Mouse (Mus musculus) hindbrain, postnatal 0 days (tissue): ENCODE measurements around the gene Ldlr. TPM values are rescaled to one million over a fixed set of nuclear protein-coding genes. Genes with fewer than 3 reads are reported as not detected.
A peak's percentile ranks its signal among the peaks of the same experiment; 100 is the strongest.
"Not testable (repeated sequence)": the region's sequence is repeated elsewhere in the genome, so short reads cannot be mapped to it uniquely, and the experiment has no call there.

Experiments
- ATAC-seq: fragments of 200-750 bp; cut with Nextera tagmentation; 2 replicates; pipeline ENCODE4 v1.8.0; 2017; ENCODE audit warnings: mild to moderate bottlenecking, moderate TSS enrichment, moderate library complexity
- DNase-seq: peaks from one replicate; pipeline ENCODE4 v3.0.0-alpha.2; 2015; ENCODE audit warnings: low spot score
- H3K27ac ChIP-seq: fragments of 300-500 bp; sonication (generic); 2 replicates; pipeline ENCODE4 v1.5.1; 2014; ENCODE audit warnings: mild to moderate bottlenecking
- H3K27me3 ChIP-seq: fragments of 300-500 bp; sonication (generic); 2 replicates; pipeline ENCODE4 v1.6.1; 2014; ENCODE audit warnings: low read length, mixed read lengths; ENCODE audit not compliant: insufficient read depth
- H3K36me3 ChIP-seq: fragments of 300-500 bp; sonication (generic); 2 replicates; pipeline ENCODE4 v1.6.1; 2014; ENCODE audit warnings: low read length, mixed read lengths; ENCODE audit not compliant: insufficient read depth
- H3K4me1 ChIP-seq: fragments of 300-500 bp; sonication (generic); 2 replicates; pipeline ENCODE4 v1.6.1; 2014; ENCODE audit warnings: antibody characterized with exemption, low read length, mixed read lengths; ENCODE audit not compliant: insufficient read depth
- H3K4me2 ChIP-seq: fragments of 300-500 bp; sonication (generic); 2 replicates; pipeline ENCODE4 v1.6.1; 2014; ENCODE audit warnings: low read depth, mild to moderate bottlenecking, low read length, moderate library complexity, mixed read lengths
- H3K4me3 ChIP-seq: fragments of 300-500 bp; sonication (generic); 2 replicates; pipeline ENCODE4 v1.5.1; 2014; ENCODE audit warnings: low read length
- H3K9ac ChIP-seq: fragments of 300-500 bp; sonication (generic); replicated peaks from 2 replicates; pipeline ENCODE4 v1.6.1; 2014; ENCODE audit warnings: mild to moderate bottlenecking, low read length, moderate library complexity, mixed read lengths
- H3K9me3 ChIP-seq: fragments of 300-500 bp; sonication (generic); 2 replicates; pipeline ENCODE4 v1.6.1; 2016; ENCODE audit warnings: low read length, mixed read lengths
- CTCF ChIP-seq: IDR thresholded peaks from 2 replicates; pipeline ENCODE4 v1.5.1; 2016; ENCODE audit warnings: antibody characterized with exemption, control low read depth, low read depth
- WGBS: fragments of 180-500 bp; shearing (Covaris S2); extraction: QIAGEN DNeasy Blood & Tissue Kit; methylation state at CpG from one replicate; pipeline ENCODE4 v1.1.7; 2014; 5-methylcytosine and 5-hydroxymethylcytosine counted together
- polyA plus RNA-seq: library from polyadenylated mRNA; unstranded; fragments of >200 nt; fragmentation: Nextera tagmentation; extraction: Ambion mirVana; gene quantifications from 2 replicates; pipeline ENCODE4 v1.2.1, GENCODE M21; 2015
- total RNA-seq: library from RNA; depleted of rRNA; stranded (reverse); fragments of >200 nt; gene quantifications from 2 replicates; pipeline ENCODE4 v1.2.3, GENCODE M21; 2014

The Ldlr gene
- total and polyA plus RNA-seq, 2 experiments from 2014 or later: 10.7 to 28.4 TPM

DNA sequence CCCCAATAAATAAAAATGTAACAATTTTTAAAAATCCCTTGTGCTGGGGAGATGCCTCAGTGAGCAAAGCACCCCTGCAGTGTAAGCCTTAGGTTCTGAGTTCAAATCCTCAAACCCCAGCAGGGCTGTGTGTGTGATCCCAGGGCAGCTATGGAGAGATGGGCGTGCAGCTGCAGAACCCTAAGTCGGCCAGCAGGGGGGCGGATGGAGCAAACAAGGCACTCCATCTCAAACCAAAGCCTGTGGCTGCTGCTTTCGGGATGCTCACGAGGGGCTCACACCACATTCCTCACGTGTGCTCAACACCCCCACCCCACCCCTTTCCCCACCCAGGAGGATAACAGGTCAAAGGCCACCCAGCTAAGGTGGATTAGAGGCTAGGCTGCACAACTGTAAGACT is 63.6 kb downstream of the Ldlr start:
- no peaks in the 10 kb centered on the region for H3K27me3 ChIP-seq
- no peak overlapping the region for H3K27ac ChIP-seq
- H3K9ac ChIP-seq: no peak overlapping the region
- H3K4me1 ChIP-seq: no peaks in the 10 kb centered on the region
- DNase-seq (peak; percentile 69), ATAC-seq (peak; percentile 70)
- H3K9me3 ChIP-seq: no peaks in the 10 kb centered on the region
- no peaks in the 10 kb centered on the region for H3K36me3 ChIP-seq
- peak; percentile 78 for TF ChIP-seq CTCF
- 14% methylated on average over 6 of the region's 6 CpGs for WGBS
- H3K4me2 ChIP-seq: no peak overlapping the region
- no peak overlapping the region for H3K4me3 ChIP-seq

DNA sequence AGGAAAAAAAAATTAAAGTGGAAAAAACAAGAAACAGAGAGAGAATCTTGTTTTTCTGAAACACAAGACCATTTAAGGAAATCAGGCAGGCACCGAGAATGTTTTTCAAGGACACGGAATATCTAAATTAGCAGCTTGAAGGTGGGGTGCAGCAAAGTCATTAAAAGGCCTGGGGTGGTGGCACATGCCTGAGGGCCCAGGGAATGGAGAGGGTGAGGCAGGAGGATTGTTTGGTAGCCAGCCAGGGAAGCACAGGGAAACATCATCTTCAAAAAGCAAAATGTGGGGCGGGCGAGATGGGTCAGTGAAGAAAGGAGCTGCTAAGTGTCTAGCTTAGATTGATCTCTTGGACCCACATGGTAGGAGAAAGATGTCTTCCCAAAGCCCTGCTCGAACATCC is 64.4 kb downstream of the Ldlr start:
- TF ChIP-seq CTCF: no peak
- DNase-seq: no peak
- WGBS: 78% methylated on average over 5 of the region's 5 CpGs
- Histone ChIP-seq H3K27ac (no peak overlapping the region), H3K27me3 (no peaks in the 10 kb centered on the region), H3K4me1 (no peaks in the 10 kb centered on the region), H3K36me3 (no peaks in the 10 kb centered on the region), H3K9me3 (no peaks in the 10 kb centered on the region), H3K9ac (no peak overlapping the region), H3K4me3 (no peak overlapping the region), H3K4me2 (no peak overlapping the region)
- ATAC-seq: no peak

DNA sequence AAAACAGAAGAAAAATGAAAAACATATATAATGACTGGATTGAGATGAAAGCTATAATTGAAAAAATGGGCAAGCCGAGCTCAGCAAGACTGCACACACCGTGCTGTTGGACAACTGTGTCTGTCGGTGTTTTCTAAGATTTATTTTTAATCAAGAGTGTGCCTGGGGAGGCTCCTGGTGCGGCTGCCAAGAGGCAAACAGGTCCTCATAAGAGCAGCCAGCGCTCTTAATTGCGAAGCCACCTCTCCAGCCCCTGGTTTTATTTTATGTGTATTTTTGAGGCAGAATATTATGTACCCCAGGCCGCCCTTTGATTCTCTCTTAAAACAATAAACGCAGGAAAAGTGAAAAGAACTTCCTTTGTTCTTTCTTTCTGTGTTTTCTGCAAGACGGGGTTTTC is 65.0 kb downstream of the Ldlr start:
- Histone ChIP-seq H3K27ac (no peak overlapping the region), H3K9ac (no peak overlapping the region), H3K4me3 (no peak overlapping the region), H3K4me2 (no peak overlapping the region), H3K36me3 (no peaks in the 10 kb centered on the region), H3K4me1 (no peaks in the 10 kb centered on the region), H3K27me3 (no peaks in the 10 kb centered on the region), H3K9me3 (no peaks in the 10 kb centered on the region)
- no peak for DNase-seq
- WGBS: 68% methylated on average over 9 of the region's 9 CpGs
- TF ChIP-seq CTCF: no peak
- ATAC-seq: no peak

DNA sequence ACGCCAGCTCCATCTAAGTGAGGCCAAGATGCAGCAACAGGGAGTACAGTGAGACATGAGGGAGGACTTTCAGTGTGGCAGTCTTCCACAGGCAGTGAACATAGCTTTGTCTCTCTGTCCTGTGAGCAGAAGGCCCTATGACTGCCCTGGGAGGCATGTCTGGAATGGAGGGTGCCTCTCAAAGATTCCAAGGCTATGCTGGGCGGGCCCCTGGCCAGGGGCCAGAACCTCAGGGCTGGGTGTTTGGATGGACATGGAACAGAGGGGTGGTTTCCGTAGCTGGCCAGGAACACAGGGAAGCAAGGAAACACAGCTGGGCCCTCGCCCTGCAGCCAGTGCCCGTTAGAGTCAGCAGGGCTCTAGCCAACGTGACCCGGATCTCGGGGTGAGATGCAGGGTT is 68.6 kb downstream of the Ldlr start:
- no peaks in the 10 kb centered on the region for H3K27me3 ChIP-seq
- H3K27ac ChIP-seq: no peak overlapping the region
- no peaks in the 10 kb centered on the region for H3K4me1 ChIP-seq
- TF ChIP-seq CTCF: no peak
- DNase-seq: no peak
- H3K9ac ChIP-seq: no peak overlapping the region
- no peak overlapping the region for H3K4me3 ChIP-seq
- H3K4me2 ChIP-seq: no peak overlapping the region
- ATAC-seq: no peak
- no peaks in the 10 kb centered on the region for H3K36me3 ChIP-seq
- 68% methylated on average over 8 of the region's 8 CpGs for WGBS
- H3K9me3 ChIP-seq: no peaks in the 10 kb centered on the region

DNA sequence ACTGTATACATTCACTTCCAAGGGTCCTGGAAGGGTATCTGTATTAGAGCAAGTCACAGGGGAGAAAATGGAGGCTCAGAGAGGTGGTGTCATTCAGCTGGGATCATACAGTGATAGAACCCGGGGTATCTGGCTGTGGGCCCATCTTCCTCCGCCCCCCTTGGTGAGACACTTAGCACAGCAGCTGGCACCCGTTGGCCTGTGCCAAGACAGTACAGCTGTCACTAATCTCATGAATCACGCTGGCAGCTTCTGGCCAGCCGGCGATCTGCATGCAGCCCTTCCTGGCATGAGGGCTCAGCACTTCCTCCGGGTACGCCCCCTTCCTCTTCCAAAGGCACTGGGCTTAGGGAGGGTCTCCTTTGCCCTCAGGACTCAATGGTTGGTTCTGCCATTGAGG is 69.4 kb downstream of the Ldlr start:
- H3K36me3 ChIP-seq: no peaks in the 10 kb centered on the region
- H3K27ac ChIP-seq: no peak overlapping the region
- H3K9ac ChIP-seq: no peak overlapping the region
- 30% methylated on average over 8 of the region's 8 CpGs for WGBS
- H3K4me2 ChIP-seq: no peak overlapping the region
- no peak for TF ChIP-seq CTCF
- no peaks in the 10 kb centered on the region for H3K9me3 ChIP-seq
- peak; percentile 72 for ATAC-seq
- peak; percentile 74 for DNase-seq
- no peaks in the 10 kb centered on the region for H3K4me1 ChIP-seq
- no peak overlapping the region for H3K4me3 ChIP-seq
- no peaks in the 10 kb centered on the region for H3K27me3 ChIP-seq

DNA sequence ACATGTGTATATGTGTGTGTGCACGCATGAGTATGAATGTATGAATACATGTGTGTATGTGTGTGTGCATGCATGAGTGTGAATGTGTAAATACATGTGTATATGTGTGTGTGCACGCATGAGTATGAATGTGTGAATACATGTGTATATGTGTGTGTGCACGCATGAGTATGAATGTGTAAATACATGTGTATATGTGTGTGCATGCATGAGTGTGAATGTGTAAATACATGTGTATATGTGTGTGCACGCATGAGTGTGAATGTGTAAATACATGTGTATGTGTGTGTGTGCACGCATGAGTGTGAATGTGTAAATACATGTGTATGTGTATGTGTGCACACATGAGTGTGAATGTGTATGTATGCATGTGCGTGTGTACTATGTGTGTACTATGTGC is 70.2 kb downstream of the Ldlr start:
- H3K9me3 ChIP-seq, H3K4me2 ChIP-seq, H3K9ac ChIP-seq, H3K27ac ChIP-seq, H3K27me3 ChIP-seq, H3K4me1 ChIP-seq, ATAC-seq, DNase-seq, H3K36me3 ChIP-seq, H3K4me3 ChIP-seq: not testable (repeated sequence)
- WGBS: 98% methylated on average over 6 of the region's 6 CpGs

DNA sequence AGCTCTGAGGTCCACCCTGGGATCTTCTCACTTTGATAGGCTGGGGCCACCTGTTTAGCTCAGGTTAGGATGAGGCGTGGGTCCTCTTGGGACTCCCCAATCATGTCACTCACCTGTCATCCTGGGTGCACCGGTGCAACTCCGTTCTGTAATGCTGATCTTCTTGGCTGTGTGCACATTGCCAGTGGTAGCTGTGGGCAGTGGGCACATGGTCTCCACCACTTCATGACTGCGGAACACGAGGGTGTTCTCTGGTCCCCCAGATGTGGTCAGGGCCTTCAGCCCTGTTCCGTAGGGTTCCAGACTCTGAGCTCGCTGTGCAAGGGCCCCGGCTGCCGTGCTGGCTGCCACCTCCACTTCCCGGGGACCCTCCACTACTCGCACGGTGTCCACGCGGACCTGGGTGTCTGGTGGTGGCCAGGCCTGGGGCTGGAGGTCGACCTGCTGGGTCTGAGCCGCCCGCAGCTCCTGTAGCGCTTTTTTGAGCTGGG is 71.1 kb downstream of the Ldlr start:
- DNase-seq (no peak), ATAC-seq (no peak)
- H3K9me3 ChIP-seq: no peaks in the 10 kb centered on the region
- no peak overlapping the region for H3K4me3 ChIP-seq
- H3K27me3 ChIP-seq: no peaks in the 10 kb centered on the region
- WGBS: 91% methylated on average over 18 of the region's 18 CpGs
- H3K36me3 ChIP-seq: no peaks in the 10 kb centered on the region
- H3K9ac ChIP-seq: no peak overlapping the region
- no peaks in the 10 kb centered on the region for H3K4me1 ChIP-seq
- no peak overlapping the region for H3K4me2 ChIP-seq
- no peak for TF ChIP-seq CTCF
- H3K27ac ChIP-seq: no peak overlapping the region
